Mouse (Mus musculus): ENCODE measurements around the gene Ipp.

DNA sequence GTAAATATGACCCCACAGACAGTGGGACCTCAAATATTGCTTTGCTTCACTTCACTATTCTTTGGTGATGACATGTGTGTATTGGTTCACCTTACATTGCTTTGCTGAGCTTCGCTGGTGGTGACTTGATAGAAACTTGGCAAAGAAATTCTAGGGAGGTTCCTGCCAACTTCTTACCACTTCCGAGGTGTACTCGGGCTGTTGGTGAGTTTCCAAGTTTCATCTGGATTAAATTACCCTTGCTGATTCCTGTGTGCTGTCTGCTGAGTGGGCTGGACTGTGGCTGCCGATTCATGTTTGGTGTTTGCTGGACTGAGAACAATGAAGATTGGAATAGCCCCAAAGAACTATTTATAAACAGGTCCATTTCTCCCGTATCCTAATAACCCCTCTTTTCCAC is 13.7 kb upstream of the Ipp start:
- TF ChIP-seq CTCF (IDR thresholded peaks at IDR 0.05; ENCODE audit: low read depth), result no peak
- TF ChIP-seq EP300 (IDR thresholded peaks at IDR 0.05; ENCODE audit: low read depth), result no peak
